In the genomic region with DNA sequence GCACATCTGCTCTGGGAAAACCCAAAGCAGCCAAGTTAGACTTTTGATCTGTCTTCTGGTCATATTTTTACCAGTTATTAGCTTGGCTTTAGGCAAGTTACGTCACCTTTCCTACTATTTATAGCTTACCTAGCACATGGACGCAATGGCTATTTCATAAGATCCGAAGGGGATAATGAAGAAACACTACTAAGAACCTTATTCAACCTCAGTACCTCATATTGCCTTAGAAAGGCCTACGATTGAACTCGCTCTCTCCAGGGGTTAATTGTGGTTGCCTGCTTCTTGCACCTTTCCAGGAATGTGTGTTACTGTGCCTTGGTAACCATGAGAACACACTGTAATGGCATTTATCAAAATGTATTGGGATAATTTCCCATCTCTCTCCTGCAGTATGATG, we compare ENCODE assay signal across 22 mouse cellular contexts.
DNase-seq lines count a peak whose midpoint lies in the region; ATAC-seq lines count a peak whose summit lies in the region.
"Had no signal": no experiment of that assay in that cellular context is flagged by ENCODE, and none has a peak within 500 bp of the region (broad histone marks: within the 10 kb centered on the region; RNA-seq: fewer than 3 reads in every experiment).

No protein-coding gene starts in this region.

- intact Hi-C loops in left cerebral cortex, postnatal 10 days (cut with DNase I): no loop called here

- peak; percentile 86; the same call in 1 of the 2 replicates for ATAC-seq in limb, embryonic 13.5 days (ENCODE audit: low FRiP score, low read depth)
- ATAC-seq in megakaryocyte progenitor cell, adult 5-6 weeks (replicated peaks; ENCODE audit: poor library complexity): 0 out of 2 replicates have a peak, but pooled peaks have one; percentile 39
- ATAC-seq: CD4-positive, CD25-positive, alpha-beta regulatory T cell, adult 4 months; forebrain, embryonic 14.5 days; forebrain, postnatal 0 days; hindbrain, postnatal 0 days; inflammation-experienced regulatory T-cells, adult 6 months had no signal

- H3K4me3 ChIP-seq in limb, embryonic 13.5 days: no peak overlapping the region
- H3K4me3 ChIP-seq: embryonic facial prominence, embryonic 12.5 days; embryonic facial prominence, embryonic 15.5 days; hindbrain, embryonic 13.5 days had no signal

- H3K9me3 ChIP-seq in limb, embryonic 13.5 days: 0 out of 2 replicates have a peak, but pooled peaks cover 5% of the 10 kb centered on the region
- H3K9me3 ChIP-seq: embryonic facial prominence, embryonic 12.5 days; embryonic facial prominence, embryonic 15.5 days; hindbrain, embryonic 13.5 days had no signal

- H3K4me2 ChIP-seq in limb, embryonic 13.5 days (replicated peaks): no peak overlapping the region
- H3K4me2 ChIP-seq: embryonic facial prominence, embryonic 12.5 days; embryonic facial prominence, embryonic 15.5 days; heart, embryonic 11.5 days; hindbrain, embryonic 13.5 days had no signal

- H3K9ac ChIP-seq in limb, embryonic 13.5 days: no peak overlapping the region
- H3K9ac ChIP-seq: embryonic facial prominence, embryonic 12.5 days; embryonic facial prominence, embryonic 15.5 days; forebrain, postnatal 0 days; hindbrain, embryonic 13.5 days had no signal

- no peak overlapping the region for H3K27ac ChIP-seq in limb, embryonic 13.5 days
- H3K27ac ChIP-seq: embryonic facial prominence, embryonic 12.5 days; embryonic facial prominence, embryonic 15.5 days; hindbrain, embryonic 13.5 days; hindbrain, postnatal 0 days had no signal

- DNase-seq in forelimb bud, embryonic 11.5 days (ENCODE audit: low read depth, low spot score): peak; percentile 25
- peak; percentile 13 for DNase-seq in gonadal fat pad, adult 2 months (ENCODE audit: low read depth)
- no peak for DNase-seq in left cerebral cortex, postnatal 10 days (ENCODE audit: extremely low spot score in 1 of 2, low spot score in 2 of 2)
- no peak for DNase-seq in adrenal gland, adult 18-20 months (ENCODE audit: low spot score in 2 of 2)
- DNase-seq: adrenal gland, postnatal 10 days; adrenal gland, postnatal 36 days; cerebellum, adult 18-20 months; cerebellum, adult 9-10 months; cerebellum, postnatal 14 days; forebrain, postnatal 0 days; gastrocnemius, postnatal 25 days; heart, adult 11 months had no signal

- H3K4me1 ChIP-seq in limb, embryonic 13.5 days: peaks cover 16% of the 10 kb centered on the region; the same call in 1 of the 2 replicates
- H3K4me1 ChIP-seq: embryonic facial prominence, embryonic 12.5 days; embryonic facial prominence, embryonic 15.5 days; hindbrain, embryonic 13.5 days had no signal

- no peaks in the 10 kb centered on the region for H3K36me3 ChIP-seq in limb, embryonic 13.5 days
- H3K36me3 ChIP-seq: embryonic facial prominence, embryonic 12.5 days; embryonic facial prominence, embryonic 15.5 days; hindbrain, embryonic 13.5 days had no signal

- H3K27me3 ChIP-seq in limb, embryonic 13.5 days: no peaks in the 10 kb centered on the region
- H3K27me3 ChIP-seq: embryonic facial prominence, embryonic 12.5 days; embryonic facial prominence, embryonic 15.5 days; hindbrain, embryonic 13.5 days had no signal

- WGBS in limb, embryonic 13.5 days: 40% methylated on average over 5 of the region's 5 CpGs

Comparison
In these comparisons a context has a peak if more than half of its experiments do, and no peak if none do; other contexts are left out.
1. DNase-seq: peak in forelimb bud, embryonic 11.5 days (single experiment) and gonadal fat pad, adult 2 months (single experiment); none in left cerebral cortex, postnatal 10 days (0 of 2) and adrenal gland, adult 18-20 months (0 of 2).